Mouse (Mus musculus) testis, adult 2 months (tissue): Measurements from ENCODE around the gene 4933428G20Rik.

ENCODE experiments used
- CTCF ChIP-seq: fragments of 200-500 bp; IDR thresholded peaks from 2 replicates; pipeline ENCODE4 v1.5.1; 2012; ENCODE audit warnings: low read depth, mild to moderate bottlenecking, inconsistent platforms, low read length, moderate library complexity; ENCODE audit not compliant: control insufficient read depth, insufficient read depth, insufficient replicate concordance
- POLR2A ChIP-seq: fragments of 200-500 bp; IDR thresholded peaks from 2 replicates; pipeline ENCODE4 v1.6.1; 2012; ENCODE audit warnings: low read depth, mild to moderate bottlenecking, inconsistent platforms, low read length, moderate library complexity; ENCODE audit not compliant: control insufficient read depth

- TF ChIP-seq CTCF (no peak), POLR2A (no peak)
Measured at GRCm38 (mm10) chr11:97535308-97535630, 35.1 kb upstream of the 4933428G20Rik start.
